Mouse (Mus musculus): ENCODE data around the gene Ctnnbl1. TPM values are rescaled to one million over a fixed set of nuclear protein-coding genes. Genes with fewer than 3 reads are reported as not detected.

The Ctnnbl1 gene
- polyA plus RNA-seq, 1 experiment from 2014 or later = 54.7 TPM

DNA sequence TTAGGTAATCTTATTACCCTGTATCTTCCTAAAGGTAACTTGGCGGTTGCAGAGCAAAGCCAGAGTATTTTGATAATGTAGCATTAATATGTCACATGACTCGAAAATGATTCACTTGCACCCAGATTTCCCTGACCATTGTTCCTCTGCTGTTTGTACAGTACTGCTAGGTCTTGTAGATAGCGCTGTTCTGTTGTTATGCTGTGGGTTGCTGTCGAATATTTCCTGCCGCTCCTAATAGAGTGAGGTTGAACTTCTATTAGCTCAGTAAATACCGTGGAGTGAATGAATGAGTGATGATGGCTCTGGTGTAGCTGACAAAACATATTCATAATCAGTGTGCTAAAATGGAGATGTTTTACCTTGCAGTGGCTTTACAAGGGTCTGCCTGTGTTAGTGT, 22.5 kb downstream of the Ctnnbl1 start:
- H3K4me3 ChIP-seq (ENCODE audit: low read length) = no peak overlapping the region
- no peak overlapping the region for H3K4me2 ChIP-seq (ENCODE audit: low read depth, low read length)
- 63% methylated on average over 6 of the region's 6 CpGs for WGBS
- no peak for ATAC-seq (ENCODE audit: low read depth)
- no peak overlapping the region for H3K9ac ChIP-seq (ENCODE audit: low read length)
- no peaks in the 10 kb centered on the region for H3K9me3 ChIP-seq (ENCODE audit: control insufficient read depth, low read length)
- H3K27ac ChIP-seq (ENCODE audit: low read length) = no peak overlapping the region
- no peaks in the 10 kb centered on the region for H3K4me1 ChIP-seq (replicated peaks; ENCODE audit: control insufficient read depth, insufficient read depth, low read length)
- H3K27me3 ChIP-seq (ENCODE audit: control insufficient read depth, insufficient read depth, low read depth, low read length) = no peaks in the 10 kb centered on the region
- no peaks in the 10 kb centered on the region for H3K36me3 ChIP-seq (ENCODE audit: control insufficient read depth, insufficient read depth, low read length)

DNA sequence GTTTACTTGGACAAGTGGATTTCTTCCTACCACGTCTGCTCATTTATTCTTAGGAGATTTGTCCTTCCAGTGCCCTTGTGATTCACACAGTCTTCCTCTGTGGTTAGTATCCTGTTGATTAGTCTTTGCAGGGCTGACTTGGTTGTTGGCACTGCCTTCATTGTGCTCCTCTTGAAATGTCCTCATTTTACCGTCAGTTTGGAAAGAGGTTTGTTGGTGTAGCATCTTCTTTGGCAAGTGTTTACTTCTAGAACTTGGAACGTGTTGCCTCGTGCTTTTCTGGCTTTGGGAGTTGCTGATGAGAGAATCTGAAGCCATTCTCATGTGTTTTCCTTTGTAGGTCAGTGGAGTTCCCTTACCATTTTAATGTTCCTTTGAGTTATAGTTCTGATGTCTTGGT, 25.7 kb downstream of the Ctnnbl1 start:
- no peak overlapping the region for H3K27ac ChIP-seq (ENCODE audit: low read length)
- H3K4me2 ChIP-seq (ENCODE audit: low read depth, low read length) = no peak overlapping the region
- no peak overlapping the region for H3K4me3 ChIP-seq (ENCODE audit: low read length)
- H3K4me1 ChIP-seq (replicated peaks; ENCODE audit: control insufficient read depth, insufficient read depth, low read length) = no peaks in the 10 kb centered on the region
- no peaks in the 10 kb centered on the region for H3K9me3 ChIP-seq (ENCODE audit: control insufficient read depth, low read length)
- H3K27me3 ChIP-seq (ENCODE audit: control insufficient read depth, insufficient read depth, low read depth, low read length) = no peaks in the 10 kb centered on the region
- H3K36me3 ChIP-seq (ENCODE audit: control insufficient read depth, insufficient read depth, low read length) = no peaks in the 10 kb centered on the region
- H3K9ac ChIP-seq (ENCODE audit: low read length) = no peak overlapping the region
- WGBS = 64% methylated on average over 4 of the region's 4 CpGs
- ATAC-seq (ENCODE audit: low read depth) = no peak

DNA sequence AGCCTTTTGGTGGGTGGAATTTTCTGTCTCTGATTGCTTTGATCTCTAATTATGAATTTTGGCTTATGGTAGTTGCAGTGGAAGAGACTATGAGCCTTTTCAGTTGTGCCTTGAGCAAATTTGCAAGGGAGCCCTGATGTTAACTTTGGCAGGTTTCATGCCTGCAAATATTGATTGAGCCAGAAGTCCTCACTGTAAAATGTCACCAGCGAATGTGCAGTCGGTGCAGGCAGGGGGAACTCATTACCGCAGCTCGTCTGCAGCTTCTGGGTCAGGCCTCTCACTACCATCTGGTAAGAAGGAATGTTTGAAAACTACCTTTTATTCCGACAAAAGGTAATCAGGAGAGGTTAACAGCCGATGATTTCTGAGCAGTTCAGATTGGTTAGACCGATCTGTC, 29.4 kb downstream of the Ctnnbl1 start:
- no peaks in the 10 kb centered on the region for H3K27me3 ChIP-seq (ENCODE audit: control insufficient read depth, insufficient read depth, low read depth, low read length)
- H3K36me3 ChIP-seq (ENCODE audit: control insufficient read depth, insufficient read depth, low read length) = no peaks in the 10 kb centered on the region
- no peak overlapping the region for H3K4me2 ChIP-seq (ENCODE audit: low read depth, low read length)
- H3K9ac ChIP-seq (ENCODE audit: low read length) = no peak overlapping the region
- H3K27ac ChIP-seq (ENCODE audit: low read length) = no peak overlapping the region
- WGBS = 62% methylated on average over 7 of the region's 7 CpGs
- H3K4me1 ChIP-seq (replicated peaks; ENCODE audit: control insufficient read depth, insufficient read depth, low read length) = peaks cover 2% of the 10 kb centered on the region; the same call in 1 of the 2 replicates
- H3K9me3 ChIP-seq (ENCODE audit: control insufficient read depth, low read length) = no peaks in the 10 kb centered on the region
- H3K4me3 ChIP-seq (ENCODE audit: low read length) = no peak overlapping the region
- no peak for ATAC-seq (ENCODE audit: low read depth)

DNA sequence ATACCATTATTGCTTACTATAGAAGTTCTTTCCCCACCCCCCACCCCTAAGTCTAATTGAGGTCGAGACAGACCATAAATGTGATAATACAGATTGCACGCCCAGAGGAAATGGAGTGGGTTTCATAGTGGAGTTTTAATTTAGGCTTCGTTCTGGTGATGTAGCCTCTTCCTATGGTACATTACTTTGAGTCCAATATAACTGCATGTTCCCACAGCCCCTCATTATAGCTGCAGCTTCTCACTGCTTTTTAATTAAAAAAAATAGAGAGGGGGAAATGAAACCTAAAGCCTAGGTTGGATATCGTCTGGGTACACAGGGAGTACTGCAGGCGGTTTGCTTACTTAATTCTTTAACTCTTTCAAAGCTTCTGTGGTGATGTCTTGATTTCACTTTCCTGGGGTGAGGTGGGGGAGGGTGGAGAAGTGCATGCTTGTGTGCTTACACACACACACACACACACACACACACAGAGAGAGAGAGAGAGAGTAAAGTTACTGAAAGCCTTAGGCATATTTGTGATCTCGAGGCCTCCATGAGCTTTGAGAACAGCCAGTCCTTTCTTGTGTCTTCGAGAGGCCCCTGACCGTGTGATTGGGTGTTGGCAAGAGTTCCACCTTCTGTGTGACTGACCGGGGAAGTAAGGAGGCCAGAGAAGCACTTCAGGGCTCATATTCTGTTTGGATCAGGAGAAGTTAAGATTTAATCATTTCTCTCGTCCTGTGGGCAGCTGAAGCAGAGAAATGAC, 31.7 kb downstream of the Ctnnbl1 start:
- no peak overlapping the region for H3K9ac ChIP-seq (ENCODE audit: low read length)
- H3K4me2 ChIP-seq (ENCODE audit: low read depth, low read length) = 0 out of 2 replicates have a peak overlapping the region, but pooled peaks have one; percentile 1
- no peaks in the 10 kb centered on the region for H3K27me3 ChIP-seq (ENCODE audit: control insufficient read depth, insufficient read depth, low read depth, low read length)
- peaks cover 2% of the 10 kb centered on the region; the same call in 1 of the 2 replicates for H3K4me1 ChIP-seq (replicated peaks; ENCODE audit: control insufficient read depth, insufficient read depth, low read length)
- H3K9me3 ChIP-seq (ENCODE audit: control insufficient read depth, low read length) = no peaks in the 10 kb centered on the region
- no peaks in the 10 kb centered on the region for H3K36me3 ChIP-seq (ENCODE audit: control insufficient read depth, insufficient read depth, low read length)
- no peak overlapping the region for H3K4me3 ChIP-seq (ENCODE audit: low read length)
- 31% methylated on average over 10 of the region's 10 CpGs for WGBS
- H3K27ac ChIP-seq (ENCODE audit: low read length) = peak overlapping the region; percentile 14
- peak; percentile 62 for ATAC-seq (ENCODE audit: low read depth)

DNA sequence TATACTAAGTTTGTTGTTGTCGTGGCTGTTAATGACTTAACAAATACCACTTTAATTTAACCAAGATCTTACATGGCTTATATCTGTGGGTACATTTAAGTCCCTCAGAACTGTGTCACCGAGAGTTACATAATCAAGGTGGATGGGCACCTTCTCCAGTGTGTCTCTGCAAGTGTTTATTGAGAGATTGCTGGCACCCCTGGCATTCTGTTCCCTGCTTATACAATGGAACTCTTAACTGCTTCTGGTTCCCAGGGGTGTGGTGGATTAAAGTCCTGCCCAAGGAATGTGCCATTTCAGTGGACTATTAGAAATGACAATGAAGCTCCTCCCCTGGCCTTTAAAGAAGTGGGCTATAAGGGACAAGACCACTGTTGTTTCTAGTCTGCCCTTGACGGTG, 33.6 kb downstream of the Ctnnbl1 start:
- no peaks in the 10 kb centered on the region for H3K27me3 ChIP-seq (ENCODE audit: control insufficient read depth, insufficient read depth, low read depth, low read length)
- no peaks in the 10 kb centered on the region for H3K9me3 ChIP-seq (ENCODE audit: control insufficient read depth, low read length)
- H3K4me1 ChIP-seq (replicated peaks; ENCODE audit: control insufficient read depth, insufficient read depth, low read length) = peaks cover 2% of the 10 kb centered on the region; the same call in 1 of the 2 replicates
- ATAC-seq (ENCODE audit: low read depth) = no peak
- no peaks in the 10 kb centered on the region for H3K36me3 ChIP-seq (ENCODE audit: control insufficient read depth, insufficient read depth, low read length)
- no peak overlapping the region for H3K27ac ChIP-seq (ENCODE audit: low read length)
- no peak overlapping the region for H3K9ac ChIP-seq (ENCODE audit: low read length)
- H3K4me2 ChIP-seq (ENCODE audit: low read depth, low read length) = no peak overlapping the region
- 74% methylated on average over 3 of the region's 3 CpGs for WGBS
- no peak overlapping the region for H3K4me3 ChIP-seq (ENCODE audit: low read length)

DNA sequence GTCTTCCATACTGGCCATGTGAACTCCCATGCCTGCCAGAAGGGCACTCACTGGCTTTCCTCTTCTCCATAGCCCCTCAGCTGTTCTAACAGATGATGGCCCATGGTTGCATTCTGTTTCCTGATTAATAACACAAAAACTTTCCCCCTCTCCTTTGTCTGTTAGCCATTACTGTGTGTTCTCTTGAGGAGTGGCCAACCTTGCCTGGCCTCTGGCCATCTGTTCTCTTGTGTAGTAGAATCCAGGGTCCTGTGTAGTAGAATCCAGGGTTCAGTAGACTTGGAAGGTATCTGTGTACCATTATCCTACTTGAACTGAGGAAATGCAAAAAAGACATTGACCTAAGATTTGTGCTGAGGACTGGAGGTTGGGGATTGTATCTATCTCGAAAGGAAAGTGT, 36.5 kb downstream of the Ctnnbl1 start:
- H3K4me3 ChIP-seq (ENCODE audit: low read length) = no peak overlapping the region
- no peaks in the 10 kb centered on the region for H3K36me3 ChIP-seq (ENCODE audit: control insufficient read depth, insufficient read depth, low read length)
- H3K4me1 ChIP-seq (replicated peaks; ENCODE audit: control insufficient read depth, insufficient read depth, low read length) = peaks cover 2% of the 10 kb centered on the region; the same call in 1 of the 2 replicates
- H3K27me3 ChIP-seq (ENCODE audit: control insufficient read depth, insufficient read depth, low read depth, low read length) = no peaks in the 10 kb centered on the region
- H3K9ac ChIP-seq (ENCODE audit: low read length) = no peak overlapping the region
- H3K9me3 ChIP-seq (ENCODE audit: control insufficient read depth, low read length) = no peaks in the 10 kb centered on the region
- 86% methylated on average over 1 of the region's 1 CpGs for WGBS
- H3K27ac ChIP-seq (ENCODE audit: low read length) = no peak overlapping the region
- no peak for ATAC-seq (ENCODE audit: low read depth)
- H3K4me2 ChIP-seq (ENCODE audit: low read depth, low read length) = no peak overlapping the region

DNA sequence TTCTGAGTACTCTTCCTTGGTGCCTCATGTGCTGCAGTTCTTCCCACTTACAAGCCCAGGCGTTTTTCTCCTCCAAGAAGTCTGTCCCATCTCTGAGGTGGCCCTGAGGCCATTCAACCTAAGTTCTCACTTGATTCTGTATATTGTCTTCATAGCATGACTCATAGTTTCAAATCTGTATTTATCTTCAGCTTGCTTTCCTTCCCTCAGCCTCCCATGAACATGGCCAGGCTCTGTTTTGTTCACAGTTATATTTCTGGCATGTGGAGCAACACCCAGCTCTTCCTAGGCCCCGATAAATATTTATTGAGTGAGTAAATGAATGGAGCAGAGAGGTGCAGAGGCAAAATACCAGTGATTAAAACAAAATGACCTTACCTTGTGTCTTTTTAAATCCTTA, 38.8 kb downstream of the Ctnnbl1 start:
- H3K36me3 ChIP-seq (ENCODE audit: control insufficient read depth, insufficient read depth, low read length) = no peaks in the 10 kb centered on the region
- WGBS = 73% methylated on average over 2 of the region's 2 CpGs
- no peaks in the 10 kb centered on the region for H3K27me3 ChIP-seq (ENCODE audit: control insufficient read depth, insufficient read depth, low read depth, low read length)
- H3K9me3 ChIP-seq (ENCODE audit: control insufficient read depth, low read length) = no peaks in the 10 kb centered on the region
- no peak for ATAC-seq (ENCODE audit: low read depth)
- no peak overlapping the region for H3K4me2 ChIP-seq (ENCODE audit: low read depth, low read length)
- no peak overlapping the region for H3K27ac ChIP-seq (ENCODE audit: low read length)
- no peaks in the 10 kb centered on the region for H3K4me1 ChIP-seq (replicated peaks; ENCODE audit: control insufficient read depth, insufficient read depth, low read length)
- H3K4me3 ChIP-seq (ENCODE audit: low read length) = no peak overlapping the region
- H3K9ac ChIP-seq (ENCODE audit: low read length) = no peak overlapping the region

DNA sequence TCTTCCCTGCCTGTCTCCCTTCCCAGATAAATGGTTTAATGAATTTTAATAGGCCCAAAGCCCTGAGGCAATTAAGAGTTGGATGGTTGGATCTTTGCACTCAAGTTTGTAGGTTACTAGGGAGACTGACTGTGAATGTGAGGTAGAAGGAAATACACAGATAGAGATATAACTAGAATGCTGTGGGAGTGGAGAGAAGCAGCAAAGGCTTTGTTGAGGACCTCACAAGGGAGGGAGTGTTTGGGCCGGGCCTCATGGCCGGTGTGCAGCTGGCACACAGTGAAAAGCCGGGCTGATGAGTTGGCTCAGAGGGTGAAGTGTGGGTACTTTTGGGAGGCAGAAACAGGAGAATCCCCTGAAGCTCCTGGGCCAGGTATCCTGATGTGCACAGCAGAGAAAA, 43.8 kb downstream of the Ctnnbl1 start:
- Histone ChIP-seq H3K4me2 (ENCODE audit: low read depth, low read length) (no peak overlapping the region), H3K9ac (ENCODE audit: low read length) (no peak overlapping the region), H3K27me3 (ENCODE audit: control insufficient read depth, insufficient read depth, low read depth, low read length) (no peaks in the 10 kb centered on the region), H3K4me3 (ENCODE audit: low read length) (no peak overlapping the region), H3K9me3 (ENCODE audit: control insufficient read depth, low read length) (no peaks in the 10 kb centered on the region), H3K27ac (ENCODE audit: low read length) (no peak overlapping the region), H3K4me1 (replicated peaks; ENCODE audit: control insufficient read depth, insufficient read depth, low read length) (no peaks in the 10 kb centered on the region), H3K36me3 (ENCODE audit: control insufficient read depth, insufficient read depth, low read length) (0 out of 2 replicates have a peak, but pooled peaks cover 3% of the 10 kb centered on the region)
- WGBS = 91% methylated on average over 3 of the region's 3 CpGs
- no peak for ATAC-seq (ENCODE audit: low read depth)

DNA sequence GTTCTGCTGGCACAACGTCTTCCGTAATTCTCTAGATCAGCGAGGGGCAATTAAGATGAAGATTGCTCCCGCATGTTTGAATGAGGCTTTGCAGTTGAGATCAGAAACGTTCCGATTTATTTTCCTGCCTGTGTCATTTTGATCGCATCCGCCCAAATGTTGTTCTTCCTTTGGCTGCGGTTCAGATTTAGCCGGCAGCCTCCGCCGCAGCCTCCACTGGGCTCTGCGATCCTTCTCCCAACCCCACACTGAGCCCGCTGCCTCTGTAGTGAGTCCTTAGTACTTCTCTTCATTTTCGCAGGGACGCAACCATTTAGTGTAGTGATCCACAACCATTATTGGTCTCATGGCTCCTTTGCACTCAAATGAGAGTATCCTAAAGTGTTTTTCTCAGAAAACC, 46.0 kb downstream of the Ctnnbl1 start:
- Histone ChIP-seq H3K27ac (ENCODE audit: low read length) (no peak overlapping the region), H3K9me3 (ENCODE audit: control insufficient read depth, low read length) (no peaks in the 10 kb centered on the region), H3K4me3 (ENCODE audit: low read length) (no peak overlapping the region), H3K36me3 (ENCODE audit: control insufficient read depth, insufficient read depth, low read length) (0 out of 2 replicates have a peak, but pooled peaks cover 3% of the 10 kb centered on the region), H3K27me3 (ENCODE audit: control insufficient read depth, insufficient read depth, low read depth, low read length) (no peaks in the 10 kb centered on the region), H3K9ac (ENCODE audit: low read length) (no peak overlapping the region), H3K4me1 (replicated peaks; ENCODE audit: control insufficient read depth, insufficient read depth, low read length) (no peaks in the 10 kb centered on the region), H3K4me2 (ENCODE audit: low read depth, low read length) (no peak overlapping the region)
- WGBS = 88% methylated on average over 16 of the region's 16 CpGs
- no peak for ATAC-seq (ENCODE audit: low read depth)

All from lung, embryonic 16.5 days (tissue).